In genomic region chr3:52663161-52663602, GRCm38 (mm10) we compare ENCODE assay signal across 8 mouse cellular contexts.
DNase-seq lines count a peak whose midpoint lies in the region; ATAC-seq lines count a peak whose summit lies in the region.

No protein-coding gene starts in this region.

- H3K9me3 ChIP-seq in stomach, embryonic 16.5 days (replicated peaks; ENCODE audit: control insufficient read depth, low read length) = no peaks in the 10 kb centered on the region

- no peaks in the 10 kb centered on the region for H3K4me1 ChIP-seq in stomach, embryonic 16.5 days (ENCODE audit: control insufficient read depth, insufficient read depth, low read length)

- H3K36me3 ChIP-seq in stomach, embryonic 16.5 days (ENCODE audit: control insufficient read depth, insufficient read depth, low read length) = no peaks in the 10 kb centered on the region

- H3K27ac ChIP-seq in stomach, embryonic 16.5 days (ENCODE audit: low read length) = peak overlapping the region; percentile 65

- H3K9ac ChIP-seq in stomach, embryonic 16.5 days (ENCODE audit: low read length) = no peak overlapping the region

- DNase-seq in cerebellum, postnatal 36 days = no peak
- peak; percentile 25 for DNase-seq in right cerebral cortex, postnatal 4 days
- no peak for DNase-seq in right cerebral cortex, adult 2 months (ENCODE audit: low spot score in 2 of 2)
- DNase-seq in layer of hippocampus, adult 9-11 months = peak; percentile 65
- no peak for DNase-seq in gastrocnemius, postnatal 25 days
- no peak for DNase-seq in kidney, adult 8-10 months

- 0 out of 2 replicates have a peak, but pooled peaks have one; percentile 28 for ATAC-seq in cerebellum, adult (ENCODE audit: insufficient number of reproducible peaks, low FRiP score, low TSS enrichment)
- peak; percentile 85 for ATAC-seq in stomach, embryonic 16.5 days (ENCODE audit: insufficient read depth, low FRiP score)

- no peak overlapping the region for H3K4me2 ChIP-seq in stomach, embryonic 16.5 days (ENCODE audit: low read depth, low read length)

- WGBS in stomach, embryonic 16.5 days = 54% methylated on average over 5 of the region's 5 CpGs

- H3K4me3 ChIP-seq in stomach, embryonic 16.5 days (replicated peaks; ENCODE audit: low read length) = no peak overlapping the region

- no peaks in the 10 kb centered on the region for H3K27me3 ChIP-seq in stomach, embryonic 16.5 days (ENCODE audit: control insufficient read depth, insufficient read depth, low read length)

Comparison
In these comparisons a context has a peak if more than half of its experiments do, and no peak if none do; other contexts are left out.
1. DNase-seq: peak in right cerebral cortex, postnatal 4 days (single experiment) and layer of hippocampus, adult 9-11 months (single experiment); none in cerebellum, postnatal 36 days (0 of 2), right cerebral cortex, adult 2 months (0 of 2), gastrocnemius, postnatal 25 days (single experiment) and kidney, adult 8-10 months (0 of 2).